Mouse (Mus musculus) kidney, postnatal 4 days (tissue): Measurements from ENCODE around the gene Olfr325.
"Not testable (repeated sequence)": the region's sequence is repeated elsewhere in the genome, so short reads cannot be mapped to it uniquely, and the experiment has no call there.

Experiments used
- DNase-seq, 2 experiments: peaks; one replicate each; pipeline ENCODE4 v3.0.0; 2021; ENCODE audit warnings: mixed read lengths in 2 of 2

Olfr325 gene

GRCm38 (mm10) chr11:58577430-58577829, at the start of gene Olfr325:
Gene Olfr325, plus strand, starts transcription at chr11:58577730.
- DNase-seq = no peak

- DNase-seq = not testable (repeated sequence)
Measured at GRCm38 (mm10) chr11:58534736-58535135, 42.8 kb upstream of the Olfr325 start, which contains the start of gene Olfr330. Gene Olfr330, minus strand, starts transcription at chr11:58534836.

GRCm38 (mm10) chr11:58546322-58546721, 31.2 kb upstream of the Olfr325 start, which contains the start of gene Olfr329-ps:
Gene Olfr329-ps, minus strand, starts transcription at chr11:58546422.
- no peak for DNase-seq

DNA sequence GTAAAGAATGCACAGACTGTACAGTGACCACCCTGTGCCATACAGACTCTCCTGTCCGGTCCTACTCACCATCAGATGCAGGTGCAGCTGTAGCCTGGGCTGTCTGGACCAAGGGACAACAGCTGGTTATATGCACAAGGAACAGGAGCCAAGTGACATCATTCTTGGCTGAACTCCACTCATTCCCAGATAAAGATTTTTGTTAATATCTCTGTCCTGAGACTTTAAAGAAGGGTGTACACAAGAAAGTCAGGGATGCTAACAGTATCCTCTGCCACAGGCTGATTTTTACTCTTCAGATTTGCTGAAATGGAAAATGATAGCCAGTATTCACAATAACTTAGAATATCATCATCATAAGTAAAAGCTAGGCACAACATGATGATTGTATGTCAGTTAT, 22.0 kb upstream of the Olfr325 start, which contains the start of gene Olfr328:
Gene Olfr328 (minus strand): TSS at position 101 of the 400 bp plus-strand sequence.
- no peak for DNase-seq

DNA sequence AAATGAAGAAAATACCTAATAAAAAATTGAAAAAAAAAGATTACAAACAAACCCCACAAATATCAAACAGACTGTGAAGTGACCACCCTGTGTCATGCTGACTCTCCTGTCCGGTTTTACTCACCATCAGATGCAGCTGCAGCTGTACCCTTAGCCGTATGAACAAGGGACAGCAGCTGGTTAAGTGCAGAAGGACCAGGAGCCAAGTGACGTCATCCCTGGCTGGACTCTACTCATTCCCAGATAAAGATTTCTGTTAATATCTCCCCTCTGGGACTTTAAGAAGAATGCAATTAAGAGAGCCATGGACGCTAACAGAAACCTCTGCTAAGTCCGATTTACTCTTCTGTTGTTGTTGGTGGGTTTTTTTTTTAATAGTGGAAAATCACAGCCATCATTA, 7.1 kb upstream of the Olfr325 start, which contains the start of gene Olfr224:
Gene Olfr224 (minus strand): TSS at position 149 of the 400 bp plus-strand sequence.
- DNase-seq = peak; percentile 36 to 43

DNA sequence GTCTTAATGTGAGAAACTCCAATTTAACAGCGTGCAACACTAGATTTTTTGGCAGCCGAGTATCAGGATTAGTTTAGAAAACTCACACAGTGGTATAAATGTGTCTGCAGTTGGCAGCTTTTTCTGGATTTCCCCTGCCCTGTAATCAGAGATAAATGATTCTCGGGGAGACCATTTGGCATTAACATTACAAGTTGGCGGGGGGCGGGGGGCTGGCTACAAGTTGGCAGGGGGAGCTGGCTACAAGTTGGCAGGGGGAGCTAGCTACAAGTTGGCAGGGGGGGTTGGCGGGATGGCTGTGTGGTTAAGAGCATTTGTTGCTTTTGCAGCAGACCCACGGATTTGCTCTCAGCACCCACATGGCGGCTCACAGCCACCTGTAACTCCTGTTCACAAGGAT, 1.1 kb downstream of the Olfr325 start:
- no peak for DNase-seq

GRCm38 (mm10) chr11:58587898-58588348, 10.4 kb downstream of the Olfr325 start:
- DNase-seq = peak; percentile 69 to 71

DNA sequence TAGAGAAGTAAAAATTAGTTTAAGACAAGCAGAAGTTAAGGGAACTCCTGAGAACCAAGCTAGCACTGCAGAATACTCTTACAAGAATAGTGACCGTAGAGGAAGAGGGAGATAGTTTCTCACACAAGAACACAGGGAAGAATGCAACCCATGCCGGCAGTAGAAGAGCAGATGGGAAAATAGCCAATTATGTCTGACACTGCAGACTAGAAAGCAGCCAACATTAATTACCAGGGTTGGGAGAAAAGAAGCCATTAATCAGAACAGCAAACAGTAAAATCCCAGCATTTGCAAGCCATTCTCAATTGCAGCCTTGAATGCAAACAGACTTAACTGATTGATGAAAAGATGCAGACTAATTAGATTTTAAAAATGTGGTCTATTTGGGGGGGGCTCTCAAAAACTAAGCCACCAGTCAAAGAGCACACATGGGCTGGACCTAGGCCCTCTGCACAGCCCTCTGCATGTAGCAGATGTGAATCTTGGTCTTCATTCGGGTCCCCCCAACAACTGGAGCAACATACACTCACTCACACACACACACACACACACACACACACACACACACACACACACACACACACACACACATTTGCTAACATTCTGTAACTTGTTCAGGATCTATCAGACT, 11.2 kb downstream of the Olfr325 start:
- no peak for DNase-seq

DNA sequence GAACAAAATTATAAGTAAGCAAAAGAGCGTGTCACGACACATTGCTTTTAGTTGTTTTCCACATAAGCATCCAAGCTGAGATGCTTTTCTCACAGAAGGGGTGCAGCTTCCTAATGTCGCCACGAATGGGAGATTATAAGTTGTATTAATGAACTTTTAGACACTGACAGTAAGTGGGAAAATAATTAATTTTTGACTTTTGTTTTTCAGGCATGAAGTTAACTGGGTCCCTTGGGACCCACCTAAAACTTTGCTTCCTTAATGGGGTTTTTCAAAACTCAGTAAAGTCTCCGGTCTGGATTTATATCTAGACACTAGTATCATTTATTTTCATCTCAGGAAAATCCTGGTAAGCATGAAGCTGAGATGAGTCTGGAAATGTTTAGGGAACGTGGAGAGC, 17.3 kb downstream of the Olfr325 start, which contains the start of gene Olfr324:
Gene Olfr324 (plus strand): TSS at position 301 of the 400 bp plus-strand sequence.
- DNase-seq = no peak

DNA sequence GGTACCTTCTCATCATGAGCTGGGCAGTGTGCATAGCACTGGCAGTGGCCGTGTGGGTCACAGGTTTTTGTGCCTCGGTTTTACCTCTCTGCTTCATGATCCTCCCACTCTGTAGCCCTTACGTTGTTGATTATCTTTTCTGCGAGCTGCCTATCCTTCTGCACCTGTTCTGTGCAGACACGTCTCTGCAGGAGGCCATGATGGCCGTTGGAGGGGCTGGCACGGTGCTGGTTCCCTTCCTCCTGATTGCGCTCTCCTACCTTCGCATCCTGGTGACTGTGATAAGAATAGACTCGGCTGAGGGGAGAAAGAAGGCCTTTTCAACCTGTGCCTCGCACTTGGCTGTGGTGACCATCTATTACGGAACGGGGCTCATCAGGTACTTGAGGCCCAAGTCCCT, 20.3 kb downstream of the Olfr325 start:
- no peak for DNase-seq

DNA sequence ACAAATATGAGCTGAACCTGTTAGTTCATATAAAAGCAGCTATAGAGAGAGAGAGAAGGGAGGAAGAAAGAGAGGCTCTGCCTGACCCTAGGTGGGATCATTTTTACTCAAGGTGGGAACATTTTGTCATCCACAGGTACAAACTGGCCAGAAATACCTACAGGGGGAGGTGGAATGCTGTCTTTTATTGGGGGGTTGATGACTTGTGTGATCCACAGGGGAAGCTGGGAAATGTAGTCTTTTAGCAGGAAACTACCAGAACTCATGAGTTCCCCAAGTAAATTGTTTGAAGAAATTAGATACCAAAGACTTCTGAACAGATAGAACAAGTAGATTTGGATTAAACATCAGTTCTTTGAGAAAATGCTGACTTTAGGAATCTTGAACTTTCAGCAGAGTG, 24.5 kb downstream of the Olfr325 start:
- no peak for DNase-seq

- DNase-seq = no peak
Measured at GRCm38 (mm10) chr11:58602800-58603560, 25.4 kb downstream of the Olfr325 start.

DNA sequence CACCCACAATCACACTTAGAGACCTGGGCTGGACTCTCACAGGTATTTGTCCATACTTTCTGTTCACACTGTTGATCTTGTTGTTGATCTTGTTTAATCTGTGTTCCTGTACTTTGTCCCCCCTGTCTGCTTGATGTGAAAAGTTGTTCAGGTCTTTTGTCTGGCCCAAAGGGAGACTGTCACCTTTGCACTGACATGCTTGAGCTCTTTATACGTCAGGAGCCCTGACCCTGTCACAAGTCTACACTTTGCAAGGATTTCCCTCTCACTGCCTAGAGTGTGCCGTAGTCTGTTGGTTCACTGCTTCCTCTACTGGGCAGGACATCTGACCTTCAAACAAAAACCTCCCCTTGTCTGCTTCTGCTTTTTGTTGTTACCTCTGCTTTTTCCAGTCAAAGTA, 27.2 kb downstream of the Olfr325 start:
- no peak for DNase-seq

- DNase-seq = no peak
Measured at GRCm38 (mm10) chr11:58605228-58605627, 27.7 kb downstream of the Olfr325 start.

GRCm38 (mm10) chr11:58606177-58606919, 28.8 kb downstream of the Olfr325 start:
- DNase-seq = no peak

DNA sequence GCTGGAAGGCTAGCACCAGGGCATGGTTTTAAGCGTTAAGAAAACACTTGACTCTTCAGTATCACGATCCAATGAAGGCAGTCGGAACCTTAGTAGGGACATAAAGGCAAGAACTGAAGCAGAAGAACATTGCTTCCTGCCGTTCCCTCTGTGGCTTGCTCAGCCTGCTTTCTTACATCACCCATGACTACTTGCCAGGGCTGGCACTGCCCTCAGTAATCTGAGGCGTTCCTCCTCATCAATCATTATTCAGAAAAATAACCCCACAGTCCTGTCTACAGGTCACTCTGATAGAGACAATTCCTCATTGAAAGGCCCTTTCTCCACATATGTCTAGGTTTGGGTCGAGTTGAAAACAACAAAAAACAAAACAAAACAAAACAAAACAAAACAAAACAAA, 29.5 kb downstream of the Olfr325 start:
- no peak for DNase-seq

GRCm38 (mm10) chr11:58613359-58613758, 35.8 kb downstream of the Olfr325 start:
- no peak for DNase-seq

- DNase-seq = peak; percentile 7 to 16
Measured at GRCm38 (mm10) chr11:58614526-58614925, 37.0 kb downstream of the Olfr325 start.

GRCm38 (mm10) chr11:58615975-58616374, 38.4 kb downstream of the Olfr325 start, which contains the start of gene 2210407C18Rik:
Gene 2210407C18Rik, minus strand, starts transcription at chr11:58616075.
- DNase-seq = no peak

GRCm38 (mm10) chr11:58618369-58618768, 40.8 kb downstream of the Olfr325 start:
- no peak for DNase-seq

- DNase-seq = no peak
Measured at GRCm38 (mm10) chr11:58618793-58619192, 41.3 kb downstream of the Olfr325 start.

DNA sequence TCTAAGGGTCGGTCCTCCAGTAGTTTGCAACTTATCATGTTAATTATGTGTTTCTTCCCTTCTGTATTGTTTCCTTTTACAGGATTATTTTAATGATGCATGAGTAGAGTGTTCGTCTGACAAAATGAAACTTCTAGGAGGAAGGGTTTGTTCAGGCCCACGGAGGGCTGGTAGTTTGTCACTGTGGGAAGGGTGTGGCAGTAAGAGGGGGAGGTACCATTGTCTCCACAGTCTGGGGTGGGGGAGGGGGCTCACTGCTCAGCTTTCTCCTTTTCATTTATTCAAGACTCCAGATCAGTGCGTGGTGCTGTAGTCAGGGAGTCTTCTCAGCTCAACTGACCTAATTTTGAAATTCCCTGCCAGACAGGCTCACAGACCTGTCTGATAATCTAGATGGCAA, 48.6 kb downstream of the Olfr325 start:
- no peak for DNase-seq

- DNase-seq = no peak
Measured at GRCm38 (mm10) chr11:58630401-58630800, 52.9 kb downstream of the Olfr325 start, which contains the start of gene Olfr323. Gene Olfr323, minus strand, starts transcription at chr11:58630501.
